Mouse (Mus musculus) gastrocnemius, adult 8-10 months (tissue): ENCODE results near the gene Srgap2. TPM values are rescaled to one million over a fixed set of nuclear protein-coding genes. Genes with fewer than 3 reads are reported as not detected.
"Not testable (repeated sequence)": the region's sequence is repeated elsewhere in the genome, so short reads cannot be mapped to it uniquely, and the experiment has no call there.

ENCODE experiments used
- DNase-seq, 2 experiments: peaks; one replicate each; pipeline ENCODE4 v3.0.0; 2022; ENCODE audit warnings: low spot score in 2 of 2
- total RNA-seq, 4 experiments: library from RNA; stranded (reverse); gene quantifications; 2 replicates each; pipeline ENCODE4 v1.2.4; 2022

The Srgap2 gene
- total RNA-seq = 10 to 100 TPM in 2 of 4 experiments, 1 to 10 TPM in 2; 7.5 to 14.1 (median 10.9) TPM

DNA sequence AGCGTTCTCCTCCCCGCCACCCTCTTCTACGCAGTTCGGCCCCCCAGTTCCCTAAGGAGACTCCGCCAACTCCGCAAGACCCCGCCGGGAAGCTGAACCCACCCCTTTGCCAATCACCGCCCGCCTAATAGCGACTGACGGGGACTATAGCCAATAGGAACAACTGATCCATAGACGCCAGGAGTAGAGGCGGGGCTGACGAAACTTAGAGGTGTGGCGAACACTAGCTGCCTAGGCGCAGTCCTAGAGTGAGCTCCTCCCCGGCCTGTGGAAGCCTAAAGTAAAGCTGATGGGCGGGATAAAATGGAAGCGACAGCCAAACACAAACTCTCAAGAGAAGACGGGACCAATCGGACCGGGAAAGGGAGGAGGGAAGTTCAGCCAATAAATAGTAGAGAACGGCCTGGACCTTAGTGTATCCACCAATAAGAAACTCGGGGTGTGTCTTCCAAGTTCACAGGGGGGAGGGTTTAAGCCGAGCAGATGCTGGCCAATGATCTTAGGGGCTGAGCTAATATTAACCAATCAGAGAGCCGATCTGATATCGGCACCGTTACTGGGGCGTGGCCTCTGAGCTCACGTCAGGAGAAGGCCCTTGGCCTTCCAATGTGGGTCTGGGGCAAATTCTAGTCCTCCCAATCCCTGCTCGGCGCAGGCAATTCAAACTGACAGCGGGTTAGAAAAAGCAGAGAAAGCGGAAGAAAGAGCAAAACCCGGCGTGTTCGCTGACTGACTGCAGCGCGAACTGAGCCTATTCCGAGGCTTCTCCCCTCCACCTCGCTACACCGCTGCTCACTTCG is at the start of gene Srgap2, which contains the start of gene Fam72a:
Srgap2 (minus strand) TSS at position 72 of the 800 bp plus-strand sequence.
Fam72a (plus strand) TSS at position 623 of the 800 bp plus-strand sequence.
- DNase-seq = peak; percentile 96

DNA sequence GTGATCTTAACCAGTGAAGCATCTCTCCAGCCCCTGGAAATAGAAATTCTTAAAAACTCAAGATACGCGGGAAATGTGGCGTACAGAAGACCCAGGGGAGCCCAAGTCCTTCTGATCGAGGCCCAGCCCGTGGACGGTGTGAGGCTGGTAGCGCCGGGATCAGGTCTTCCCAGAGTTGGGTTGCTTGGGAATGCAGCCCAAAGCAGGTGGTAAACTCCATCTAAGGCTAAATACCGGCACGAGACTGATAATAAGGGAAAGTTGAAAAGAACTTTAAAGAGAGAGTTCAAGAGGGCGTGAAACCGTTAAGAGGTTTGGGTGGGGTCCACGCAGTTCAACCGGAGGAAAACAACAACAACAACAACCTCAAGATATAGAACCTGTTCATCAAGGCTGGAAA is 46.6 kb upstream of the Srgap2 start:
- DNase-seq = no peak

DNA sequence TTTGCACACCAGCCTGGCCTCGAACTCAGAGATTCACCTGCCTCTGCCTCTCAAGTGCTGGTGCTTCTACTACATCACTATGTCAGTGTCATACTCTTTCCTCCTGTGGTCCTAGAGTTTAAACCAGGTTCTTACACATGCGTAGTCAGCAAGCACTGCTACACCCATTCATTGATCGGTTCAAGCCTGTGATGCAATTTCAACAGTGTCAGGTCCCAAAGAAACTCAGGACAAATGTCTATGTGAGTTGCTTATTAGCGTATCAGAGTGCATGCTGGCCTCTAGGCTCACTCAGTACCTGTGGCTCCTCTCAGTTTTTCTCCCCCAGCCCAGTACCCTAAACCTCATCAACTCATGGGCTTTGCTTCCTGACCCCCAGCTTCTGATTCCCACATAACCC is 43.2 kb upstream of the Srgap2 start:
- DNase-seq = no peak

DNA sequence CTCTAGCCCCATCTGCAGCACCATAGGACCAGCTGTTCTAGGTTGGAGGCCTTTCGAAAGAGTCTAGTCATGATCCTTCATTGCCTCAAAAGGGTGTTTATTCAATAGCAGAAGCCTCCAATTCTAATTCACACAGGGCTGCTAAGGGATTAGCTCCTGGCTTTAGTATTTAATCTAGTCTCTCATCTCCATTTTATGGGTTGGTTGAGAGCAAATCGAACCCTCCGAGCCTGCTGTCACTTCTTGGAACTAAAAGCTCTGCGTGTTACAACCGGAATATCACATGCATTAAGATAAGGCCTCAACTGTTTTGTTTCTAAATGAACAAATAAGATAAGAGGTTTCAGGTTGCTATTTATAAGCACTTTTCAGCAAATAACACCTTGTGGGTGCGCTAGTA is 42.6 kb upstream of the Srgap2 start:
- no peak for DNase-seq

DNA sequence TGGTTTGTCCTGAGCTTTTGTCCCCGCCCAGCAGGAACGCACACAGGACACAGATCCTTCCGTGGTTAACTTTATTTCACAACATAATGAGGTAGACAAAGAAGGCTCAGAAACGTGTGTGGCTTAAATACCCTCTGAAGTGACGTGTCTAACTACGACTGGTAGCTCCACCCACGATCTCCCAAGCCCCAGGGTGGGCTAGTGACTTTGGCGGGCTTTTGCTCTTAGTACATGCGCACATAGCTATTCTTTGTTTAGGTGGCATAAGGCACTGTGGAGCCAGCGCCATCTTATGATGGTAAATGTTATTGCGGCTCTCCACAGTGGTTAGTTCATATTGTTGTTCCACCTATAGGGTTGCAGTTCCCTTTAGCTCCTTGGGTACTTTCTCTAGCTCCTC is 38.9 kb upstream of the Srgap2 start:
- DNase-seq = not testable (repeated sequence)

DNA sequence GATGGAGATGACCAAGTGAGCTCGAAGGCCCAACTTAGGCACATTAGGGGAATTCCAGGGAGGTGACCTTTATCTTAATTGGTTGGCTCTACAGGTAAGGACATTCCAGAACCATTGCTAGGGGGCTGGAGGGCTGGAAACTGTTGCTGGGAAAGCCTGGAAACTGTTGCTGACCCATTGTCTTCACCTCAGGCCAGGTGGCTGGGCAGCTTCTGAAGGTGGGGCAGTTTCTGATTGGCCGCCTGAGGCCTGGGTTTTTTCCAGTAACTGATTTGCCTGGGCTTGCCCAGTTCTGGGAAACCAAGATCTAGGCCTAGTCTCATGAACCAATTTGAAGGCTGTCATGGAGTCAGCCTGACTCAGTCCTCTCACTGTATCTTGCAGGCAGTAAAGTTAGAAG is 34.9 kb upstream of the Srgap2 start:
- DNase-seq = no peak

DNA sequence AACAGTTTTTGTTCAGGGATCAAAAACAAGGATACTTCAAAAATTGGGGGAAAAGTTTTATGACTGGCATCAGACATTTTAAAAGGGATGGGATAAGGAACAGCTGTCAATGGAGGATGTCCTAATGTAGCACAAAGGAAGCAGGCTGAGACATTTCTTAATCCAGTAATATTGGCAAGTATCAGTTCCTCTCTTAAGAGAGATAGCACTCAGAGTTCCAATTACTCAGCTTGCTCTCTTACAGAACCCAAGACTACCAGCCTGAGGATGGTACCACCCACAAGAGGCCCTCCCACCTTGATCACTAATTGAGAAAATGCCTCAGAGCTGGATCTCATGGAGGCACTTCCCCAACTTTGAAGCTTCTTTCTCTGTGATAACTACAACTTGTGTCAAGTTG is 33.3 kb upstream of the Srgap2 start:
- DNase-seq = no peak

DNA sequence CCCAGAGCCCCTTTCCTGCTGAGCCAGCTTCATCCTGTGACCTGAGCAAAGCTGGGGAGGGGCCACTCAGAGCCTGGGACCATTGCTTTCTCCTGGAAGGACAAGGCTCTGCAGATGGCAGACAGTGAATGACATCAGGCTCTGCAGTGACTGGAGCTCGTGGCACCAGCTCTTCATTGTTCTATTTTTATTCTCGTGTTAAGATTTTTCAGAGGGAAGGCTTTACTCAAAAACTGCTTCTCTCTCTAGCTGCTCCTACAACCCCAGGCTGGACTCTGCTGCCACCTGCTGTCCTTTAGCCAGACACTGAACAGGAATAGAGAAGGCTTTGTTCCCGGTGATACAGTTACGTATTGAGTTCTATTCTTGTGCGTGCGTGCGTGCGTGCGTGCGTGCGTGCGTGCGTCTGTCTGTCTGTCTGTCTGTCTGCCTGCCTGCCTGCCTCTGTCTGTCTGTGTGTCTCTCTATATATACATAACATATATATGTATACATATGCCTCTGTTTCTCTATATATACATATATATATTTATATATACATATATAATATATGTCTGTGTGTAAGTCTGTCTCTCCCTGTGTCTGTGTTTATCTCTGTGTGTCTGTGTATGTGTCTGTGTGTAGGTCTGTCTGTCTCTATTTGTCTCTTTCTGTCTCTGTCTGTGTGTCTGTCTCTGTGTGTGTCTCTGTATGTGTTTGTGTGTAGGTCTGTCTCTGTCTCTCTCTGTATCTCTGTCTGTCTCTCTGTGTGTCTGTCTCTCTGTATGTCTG is 28.1 kb upstream of the Srgap2 start:
- peak; percentile 63 to 66 for DNase-seq

DNA sequence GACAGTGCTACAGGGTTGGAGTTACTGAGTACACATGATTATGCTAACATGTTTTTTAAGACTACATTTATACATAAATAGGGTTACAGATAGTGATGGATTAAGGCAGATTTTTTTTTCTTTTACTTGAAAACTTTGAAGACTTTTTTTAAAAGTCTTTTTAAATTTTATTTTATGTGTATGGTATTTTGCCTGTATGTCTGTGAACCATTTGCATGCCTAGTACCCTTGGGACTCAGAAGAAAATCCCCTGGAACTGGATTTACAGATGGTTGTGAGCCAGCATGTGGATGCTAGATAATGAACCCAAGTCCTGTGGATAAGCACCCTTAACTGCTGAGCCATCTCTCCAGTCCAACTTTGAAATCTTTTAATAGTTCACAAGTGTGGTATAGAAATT is 26.3 kb upstream of the Srgap2 start:
- no peak for DNase-seq

DNA sequence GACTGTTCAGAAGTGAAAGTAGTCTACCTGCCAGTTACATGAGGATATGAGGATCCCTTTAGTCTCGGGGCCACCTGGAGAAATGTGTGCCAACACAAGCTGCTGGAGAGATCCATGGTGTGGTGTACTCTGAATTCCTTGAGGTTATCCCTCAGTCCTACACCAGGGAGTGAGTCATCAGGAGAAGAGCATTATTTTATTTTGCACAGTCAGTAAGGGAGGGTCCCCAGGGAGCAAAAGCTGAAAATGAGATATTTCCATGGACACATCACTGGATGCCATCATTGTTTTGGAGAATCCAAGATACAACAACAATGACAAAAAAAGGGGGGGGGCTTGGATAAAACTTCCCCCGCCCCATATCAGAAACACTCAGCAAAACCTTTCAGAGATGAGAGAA is 24.8 kb upstream of the Srgap2 start:
- DNase-seq = peak in 1 of 2 experiments; percentile 5

DNA sequence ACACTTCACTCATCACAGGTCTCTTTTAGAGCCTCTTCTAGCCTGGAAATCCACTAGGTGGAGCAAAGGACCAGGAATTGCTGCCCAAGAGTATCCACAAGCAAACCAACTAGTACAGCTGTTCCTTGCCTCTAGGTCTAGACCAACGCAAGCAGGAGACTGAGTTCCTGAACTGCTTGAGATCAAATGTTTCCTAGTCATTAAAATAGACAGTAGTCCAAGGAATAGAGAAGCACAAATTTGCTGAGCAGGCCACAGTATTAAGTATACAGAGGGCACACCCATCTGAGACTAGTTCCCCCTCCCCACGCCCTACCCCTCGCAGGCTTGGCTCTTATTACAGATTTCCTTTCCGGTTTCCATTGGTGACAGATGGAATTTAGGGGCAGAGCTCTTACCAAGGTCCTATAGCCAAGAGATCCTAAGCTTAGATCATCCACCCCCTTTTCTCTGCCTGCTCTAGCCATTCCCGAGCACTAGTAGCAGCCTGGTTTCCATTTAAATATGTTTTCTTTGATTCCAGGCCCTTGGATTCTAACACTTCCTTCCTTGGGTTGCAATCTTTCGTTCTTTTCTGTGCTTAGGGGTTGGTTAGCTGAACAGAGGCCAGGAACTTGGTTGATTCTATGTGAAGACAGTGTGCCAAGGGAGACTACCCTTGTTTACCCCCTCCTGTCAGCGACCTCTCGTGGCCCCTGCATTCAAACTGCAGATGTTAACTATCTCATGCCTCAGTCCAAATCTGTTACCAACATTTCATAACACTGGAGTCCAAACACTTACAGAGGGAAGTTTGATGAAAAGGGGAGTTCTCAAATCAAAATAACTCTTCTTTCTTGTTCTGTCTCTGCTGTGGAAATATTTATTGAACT is 21.6 kb upstream of the Srgap2 start:
- peak; percentile 21 to 38 for DNase-seq

DNA sequence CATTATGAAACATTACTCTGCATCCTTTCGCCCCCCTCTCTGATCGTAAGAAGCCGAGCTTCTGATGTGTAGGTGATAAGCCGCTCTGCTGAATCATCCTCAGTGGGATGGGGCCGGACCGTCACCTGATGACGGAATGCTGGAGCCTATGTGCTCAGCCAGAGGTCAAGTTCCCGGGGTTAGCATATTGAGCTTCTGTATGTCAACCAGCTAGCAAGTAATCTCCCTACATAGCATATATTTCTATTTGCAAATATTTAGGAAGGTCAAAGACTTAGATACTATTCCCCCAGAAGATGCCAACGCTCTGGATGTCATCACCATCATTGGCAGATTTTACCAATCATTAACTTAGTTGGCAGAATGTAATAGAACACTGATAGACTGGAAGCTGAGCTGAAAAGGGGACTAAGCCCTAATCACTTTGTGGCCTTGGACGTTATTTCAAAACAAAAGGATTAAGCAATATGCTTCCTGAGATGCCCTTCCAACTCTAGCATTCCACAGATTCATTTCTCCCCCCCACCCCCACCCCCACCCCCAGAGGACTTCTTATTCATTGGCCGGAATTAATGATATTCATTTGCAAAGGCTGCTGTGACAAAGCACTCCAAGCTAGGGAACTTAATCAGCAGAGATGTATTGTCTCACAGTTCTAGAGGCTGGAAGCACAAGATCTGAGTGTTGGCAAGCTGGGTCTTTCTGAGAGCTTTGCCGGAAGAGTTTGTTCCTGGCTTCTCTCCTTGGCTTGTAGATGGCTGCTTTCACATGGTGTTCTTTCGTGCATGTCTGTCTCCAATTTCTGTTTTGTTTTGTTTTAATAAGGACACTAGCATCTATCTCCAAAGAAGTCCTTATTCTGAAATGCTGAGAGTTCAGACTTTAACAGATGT is 19.9 kb upstream of the Srgap2 start:
- no peak for DNase-seq

DNA sequence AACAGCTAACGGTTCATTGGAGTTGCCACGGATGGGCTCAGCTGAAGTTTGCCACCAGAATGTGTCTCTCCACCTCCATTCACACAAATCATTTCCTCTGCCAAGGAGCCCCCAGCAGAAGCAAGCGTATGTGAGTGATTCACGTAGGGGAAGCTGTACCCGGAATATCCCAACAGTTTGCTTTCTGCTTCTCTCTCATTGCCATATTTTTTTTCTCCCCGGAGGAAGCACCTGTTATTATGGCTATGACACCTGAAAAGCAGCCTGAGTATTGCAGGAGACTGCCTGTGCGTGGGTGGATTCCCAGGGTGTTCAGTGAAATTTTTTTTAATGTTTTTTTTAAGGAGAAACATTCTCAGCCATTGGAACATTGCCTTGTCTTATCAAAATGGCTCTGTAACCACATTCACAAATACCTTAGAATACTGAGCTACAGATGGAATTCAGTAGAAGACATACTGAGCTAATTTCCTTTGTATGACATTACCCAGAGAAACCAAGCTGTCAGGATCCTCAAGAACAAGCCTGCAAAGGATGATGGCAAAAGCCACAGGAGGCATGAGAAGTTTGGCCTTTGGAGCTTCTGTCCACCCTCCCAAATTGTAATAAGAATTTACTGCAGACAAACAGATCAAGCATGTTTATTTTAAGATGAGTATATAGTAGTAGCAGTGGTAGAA is 16.9 kb upstream of the Srgap2 start:
- no peak for DNase-seq

DNA sequence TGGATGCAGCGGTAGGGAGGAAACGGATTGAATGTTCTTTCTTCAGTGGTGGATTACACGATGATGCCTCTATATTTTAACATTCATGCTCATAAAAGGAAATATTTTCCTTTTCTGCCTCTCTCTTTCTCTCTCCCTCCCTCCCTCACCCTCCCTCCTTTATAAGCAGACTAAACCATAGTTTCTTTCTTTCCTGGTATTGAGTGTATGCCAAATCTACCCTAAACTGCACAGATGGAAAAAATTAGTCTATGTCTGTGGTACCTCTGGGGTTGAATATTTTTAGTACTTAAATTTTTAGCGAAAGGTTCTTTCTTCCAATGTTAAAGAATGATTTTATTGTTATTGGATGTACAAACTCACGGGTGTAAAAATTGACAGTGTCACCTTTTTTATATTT is 14.8 kb upstream of the Srgap2 start:
- DNase-seq = no peak

DNA sequence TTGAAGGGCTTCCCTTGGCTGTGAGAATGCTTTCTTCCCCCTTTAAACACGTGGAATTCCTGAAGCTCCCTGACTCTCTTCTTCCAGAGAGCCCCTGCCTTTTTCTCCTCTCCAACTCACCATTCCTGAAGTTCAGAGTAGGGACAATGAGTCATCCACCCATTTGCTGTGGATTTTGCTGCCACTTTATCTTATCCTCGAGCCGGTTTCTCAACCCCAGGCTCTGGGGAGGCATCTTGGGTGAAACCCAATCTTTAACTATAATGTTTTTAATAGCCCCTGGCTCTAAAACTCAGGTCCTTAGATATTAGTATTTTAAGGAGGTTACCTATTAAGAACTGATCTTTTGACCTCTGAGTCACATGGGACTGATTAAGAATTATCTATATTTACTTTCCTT is 14.3 kb upstream of the Srgap2 start:
- DNase-seq = no peak

DNA sequence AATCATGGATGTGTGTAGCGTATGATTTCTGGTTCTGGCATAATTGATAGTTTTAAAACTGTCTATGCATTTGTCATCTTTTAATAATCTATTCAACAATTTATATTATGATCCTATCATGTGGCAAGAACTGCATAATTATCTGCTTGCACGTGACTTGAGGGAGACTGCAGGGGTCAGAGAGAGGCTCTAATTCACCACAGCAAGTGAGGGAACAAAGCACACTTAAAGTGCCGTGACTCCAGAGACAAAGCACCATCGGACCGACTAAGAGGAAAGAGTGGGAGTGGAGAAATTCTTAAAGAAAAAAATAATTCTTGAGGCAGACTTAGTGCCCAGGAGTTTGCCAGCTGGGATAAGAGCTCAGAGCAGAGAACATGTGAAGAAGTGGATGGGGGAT is 13.6 kb upstream of the Srgap2 start:
- DNase-seq = no peak

DNA sequence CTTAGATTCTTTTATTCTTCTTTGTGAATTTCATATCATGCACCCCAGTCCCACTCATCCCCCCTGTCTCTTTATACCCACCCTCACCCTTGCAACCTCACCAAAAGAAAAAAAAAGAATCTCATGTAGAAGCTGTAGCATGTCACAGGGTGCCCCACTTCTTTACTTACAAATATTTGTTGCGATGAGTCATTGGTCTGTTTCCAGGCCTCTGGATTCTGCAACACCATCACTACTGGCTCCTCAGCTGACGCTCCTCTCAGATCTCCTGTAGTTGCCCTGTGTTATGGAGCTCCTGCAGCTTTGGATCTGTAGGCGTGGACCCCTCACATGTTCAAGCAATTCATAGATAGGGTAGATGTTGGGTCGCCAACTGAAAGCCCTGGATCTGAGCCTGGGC is 12.6 kb upstream of the Srgap2 start:
- no peak for DNase-seq

DNA sequence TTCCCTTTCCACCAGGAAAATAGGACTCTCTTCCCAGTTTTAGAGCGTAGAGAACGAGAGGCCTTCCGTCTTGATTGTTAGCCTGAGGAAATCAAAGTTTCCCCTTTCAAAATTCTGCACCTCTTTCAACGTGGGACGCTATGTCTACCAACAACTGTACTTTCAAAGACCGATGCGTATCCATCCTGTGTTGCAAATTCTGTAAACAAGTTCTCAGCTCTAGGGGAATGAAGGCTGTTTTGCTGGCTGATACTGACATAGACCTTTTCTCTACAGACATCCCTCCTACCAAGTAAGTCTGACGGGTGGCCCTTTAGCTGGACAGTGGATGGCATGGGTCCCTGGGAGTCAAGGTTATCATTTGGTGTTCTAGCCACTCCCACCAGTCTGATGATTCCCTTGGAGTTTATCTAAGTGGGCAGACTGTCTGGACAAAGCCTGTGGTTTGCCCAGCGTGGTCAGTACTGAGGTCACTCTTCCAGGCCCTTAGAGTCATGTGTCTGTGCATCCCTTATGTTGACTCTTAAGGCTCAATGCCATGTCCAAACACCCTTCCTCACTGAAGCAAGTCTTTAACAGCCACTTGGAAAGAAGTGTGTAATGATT is 1.5 kb upstream of the Srgap2 start:
- DNase-seq = no peak

DNA sequence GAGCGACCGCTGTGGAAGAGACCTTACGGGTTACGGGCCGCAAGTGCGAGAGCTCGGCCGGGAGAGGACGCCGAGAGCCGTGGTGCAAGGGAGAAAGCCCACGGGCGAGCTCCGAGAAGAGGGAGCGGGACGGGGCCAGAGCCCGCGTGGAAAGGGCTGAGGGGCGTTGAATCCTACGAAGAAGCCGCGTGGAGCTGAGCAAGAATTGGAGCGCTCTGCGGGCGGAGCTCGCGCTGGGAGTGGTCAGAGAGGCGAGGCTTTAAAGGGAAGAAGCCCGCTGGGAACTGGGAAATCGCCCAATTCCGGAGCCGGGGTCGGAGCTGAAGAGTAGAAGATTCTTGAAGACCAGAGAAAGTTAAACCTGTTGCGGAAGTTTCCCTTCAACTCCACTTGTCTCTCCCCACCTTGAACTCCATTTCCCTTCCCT is 942 bp upstream of the Srgap2 start:
- DNase-seq = peak; percentile 28 to 47
